Mouse (Mus musculus): ENCODE data around the gene Cxcl1. TPM values are rescaled to one million over a fixed set of nuclear protein-coding genes. Genes with fewer than 3 reads are reported as not detected.

Cxcl1 gene
- polyA plus RNA-seq (2015; fragmentation: Illumina TruSeq; extraction: RNeasy Lipid Tissue Mini Kit (QIAGEN cat#74804); ENCODE audit: insufficient read depth, low read depth, low replicate concordance): 0.76 TPM

DNA sequence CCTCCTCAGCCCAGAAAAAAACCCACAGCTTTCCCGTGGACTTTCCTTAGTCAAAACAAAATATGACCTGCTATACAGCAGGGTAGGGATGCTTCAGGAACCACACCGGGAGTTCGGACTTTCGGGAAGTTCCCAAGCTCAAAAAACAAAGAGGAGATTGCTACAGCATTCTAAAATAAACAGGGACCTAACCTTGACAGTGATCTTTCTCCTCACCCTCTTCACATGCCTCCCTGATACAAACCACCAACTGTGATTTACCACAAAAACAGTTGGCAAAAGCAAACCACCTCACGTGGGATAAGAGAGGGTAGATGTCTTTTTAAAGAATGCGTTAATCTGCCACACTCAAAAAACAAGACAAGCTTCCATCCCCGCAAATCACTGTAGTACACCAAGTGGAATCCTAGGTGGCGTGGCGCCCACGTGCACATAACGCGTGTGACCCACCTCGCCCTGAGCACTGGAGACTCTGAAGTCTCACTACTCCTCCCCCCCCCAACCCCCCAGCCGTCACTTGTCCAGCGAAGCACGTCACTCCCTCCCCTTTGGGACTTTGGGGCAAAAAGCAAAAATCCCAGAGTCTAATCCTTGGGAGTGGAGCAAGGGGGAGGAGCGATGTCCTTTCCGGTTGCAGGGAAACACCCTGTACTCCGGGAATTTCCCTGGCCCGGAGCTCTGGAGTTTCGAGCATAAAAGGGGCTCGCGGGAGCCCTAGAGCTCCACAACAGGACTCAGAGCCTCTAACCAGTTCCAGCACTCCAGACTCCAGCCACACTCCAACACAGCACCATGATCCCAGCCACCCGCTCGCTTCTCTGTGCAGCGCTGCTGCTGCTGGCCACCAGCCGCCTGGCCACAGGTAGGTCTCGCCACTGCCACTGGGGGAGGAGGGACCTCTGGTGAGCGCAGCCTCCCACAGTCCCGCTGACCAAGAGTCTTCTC lies at the start of gene Cxcl1:
Gene Cxcl1 (plus strand): TSS at position 723 of the 945 bp plus-strand sequence.

DNA sequence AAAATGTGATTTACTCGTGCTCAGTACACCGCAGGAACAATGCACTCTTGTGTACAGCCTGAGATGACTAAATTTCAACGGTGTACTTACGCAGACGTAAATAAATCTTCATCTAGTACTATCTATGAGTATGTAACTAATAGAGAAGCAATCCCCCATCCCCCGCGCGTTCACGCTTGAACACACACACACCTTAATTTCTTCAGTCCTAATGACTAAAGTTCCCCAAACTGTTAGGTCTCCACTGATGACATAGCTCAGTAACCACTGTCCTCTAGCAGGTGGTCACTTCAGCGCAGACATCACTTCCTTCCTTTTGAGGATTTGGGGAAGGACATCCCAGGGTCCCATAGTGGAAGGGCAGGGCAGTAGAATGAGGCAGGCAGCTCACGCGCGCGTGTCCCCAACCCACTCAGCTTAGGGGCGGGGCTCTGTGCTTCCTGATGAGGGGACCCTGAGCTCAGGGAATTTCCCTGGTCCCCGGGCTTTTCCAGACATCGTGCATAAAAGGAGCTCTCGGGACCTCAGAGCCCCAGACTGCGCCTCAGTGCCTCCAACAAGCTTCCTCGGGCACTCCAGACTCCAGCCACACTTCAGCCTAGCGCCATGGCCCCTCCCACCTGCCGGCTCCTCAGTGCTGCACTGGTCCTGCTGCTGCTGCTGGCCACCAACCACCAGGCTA lies 12.4 kb downstream of the Cxcl1 start, which contains the start of gene Cxcl2:
Gene Cxcl2 (plus strand): TSS at position 533 of the 682 bp plus-strand sequence.

DNA sequence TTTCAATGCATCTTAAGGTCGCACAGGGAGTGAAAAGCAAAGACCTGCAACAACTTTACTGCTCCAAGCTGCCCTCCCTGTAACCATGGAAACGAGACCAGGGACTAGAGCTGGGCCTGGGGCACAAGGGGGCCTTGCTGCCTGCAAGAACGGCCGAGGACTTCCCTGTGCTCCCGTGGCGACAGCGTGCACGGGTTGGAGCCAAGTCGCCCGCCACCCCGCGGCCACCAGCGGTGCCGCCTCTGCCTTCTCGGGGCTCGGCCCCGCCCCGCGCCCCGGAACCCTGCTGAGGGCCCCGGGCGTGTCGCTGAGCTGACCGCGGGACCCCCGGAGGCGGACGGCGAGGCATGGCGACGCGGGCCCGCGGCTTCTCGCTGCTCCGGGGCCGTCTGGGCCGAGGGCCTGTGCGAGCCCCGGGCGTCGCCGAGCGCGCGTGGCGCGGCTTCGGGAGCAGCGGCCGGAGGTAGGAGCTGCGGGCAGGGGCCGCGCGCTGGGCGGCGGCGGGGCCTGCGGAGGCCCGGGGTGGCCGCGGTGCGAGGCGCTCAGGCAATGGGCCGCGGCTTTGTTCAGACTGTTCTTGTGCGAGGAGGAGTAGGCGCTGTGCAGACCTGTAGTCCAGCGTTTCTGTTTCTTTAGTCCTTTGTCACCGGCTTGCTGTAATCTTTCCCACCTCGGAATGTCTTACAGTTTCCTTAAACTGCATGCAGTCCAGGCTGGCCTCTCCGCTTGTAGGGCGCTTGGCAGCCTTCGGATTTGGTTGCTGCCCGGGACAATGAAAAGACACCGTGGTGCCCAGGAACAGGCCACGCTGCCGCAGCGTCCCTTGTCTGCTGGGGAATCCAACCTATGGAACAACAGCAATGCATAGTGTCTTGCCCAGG lies 40.2 kb downstream of the Cxcl1 start, which contains the start of gene Mthfd2l:
Gene Mthfd2l (plus strand): TSS at position 147 of the 881 bp plus-strand sequence.

Other genes with a start within 250 kb of the Cxcl1 start
- gene Cxcl5, start 131.9 kb upstream of the Cxcl1 start, polyA plus RNA-seq (2015; fragmentation: Illumina TruSeq; extraction: RNeasy Lipid Tissue Mini Kit (QIAGEN cat#74804); ENCODE audit: insufficient read depth, low read depth, low replicate concordance): not detected
- gene Ppbp, start 122.7 kb upstream of the Cxcl1 start, polyA plus RNA-seq (2015; fragmentation: Illumina TruSeq; extraction: RNeasy Lipid Tissue Mini Kit (QIAGEN cat#74804); ENCODE audit: insufficient read depth, low read depth, low replicate concordance): 3.0 TPM
- 26.1 TPM for gene Pf4, start 118.8 kb upstream of the Cxcl1 start, polyA plus RNA-seq (2015; fragmentation: Illumina TruSeq; extraction: RNeasy Lipid Tissue Mini Kit (QIAGEN cat#74804); ENCODE audit: insufficient read depth, low read depth, low replicate concordance)
- not detected for gene Cxcl3, start 105.1 kb upstream of the Cxcl1 start, polyA plus RNA-seq (2015; fragmentation: Illumina TruSeq; extraction: RNeasy Lipid Tissue Mini Kit (QIAGEN cat#74804); ENCODE audit: insufficient read depth, low read depth, low replicate concordance)
- gene Cxcl15, start 96.7 kb upstream of the Cxcl1 start, polyA plus RNA-seq (2015; fragmentation: Illumina TruSeq; extraction: RNeasy Lipid Tissue Mini Kit (QIAGEN cat#74804); ENCODE audit: insufficient read depth, low read depth, low replicate concordance): not detected
- gene Cxcl2, start 12.6 kb downstream of the Cxcl1 start, polyA plus RNA-seq (2015; fragmentation: Illumina TruSeq; extraction: RNeasy Lipid Tissue Mini Kit (QIAGEN cat#74804); ENCODE audit: insufficient read depth, low read depth, low replicate concordance): not detected
- gene Mthfd2l, start 39.9 kb downstream of the Cxcl1 start, polyA plus RNA-seq (2015; fragmentation: Illumina TruSeq; extraction: RNeasy Lipid Tissue Mini Kit (QIAGEN cat#74804); ENCODE audit: insufficient read depth, low read depth, low replicate concordance): 2.8 TPM
- gene Epgn, start 136.2 kb downstream of the Cxcl1 start, polyA plus RNA-seq (2015; fragmentation: Illumina TruSeq; extraction: RNeasy Lipid Tissue Mini Kit (QIAGEN cat#74804); ENCODE audit: insufficient read depth, low read depth, low replicate concordance): not detected
- not detected for gene Ereg, start 183.4 kb downstream of the Cxcl1 start, polyA plus RNA-seq (2015; fragmentation: Illumina TruSeq; extraction: RNeasy Lipid Tissue Mini Kit (QIAGEN cat#74804); ENCODE audit: insufficient read depth, low read depth, low replicate concordance)
- gene Areg, start 248.4 kb downstream of the Cxcl1 start, polyA plus RNA-seq (2015; fragmentation: Illumina TruSeq; extraction: RNeasy Lipid Tissue Mini Kit (QIAGEN cat#74804); ENCODE audit: insufficient read depth, low read depth, low replicate concordance): not detected

All from pancreas, adult 10 weeks (tissue).